Mouse (Mus musculus) lung, postnatal 0 days (tissue): ENCODE results near the gene Nav1. TPM values are rescaled to one million over a fixed set of nuclear protein-coding genes. Genes with fewer than 3 reads are reported as not detected.

Experiments
- ATAC-seq: fragments of 200-750 bp; cut with Nextera tagmentation; 2 replicates; pipeline ENCODE4 v1.8.0; 2017; ENCODE audit warnings: moderate library complexity
- DNase-seq: peaks from one replicate; pipeline ENCODE4 v3.0.0-alpha.2; 2016; ENCODE audit warnings: low spot score
- H3K27ac ChIP-seq: fragments of 300-500 bp; sonication (generic); 2 replicates; pipeline ENCODE4 v1.5.1; 2014; ENCODE audit warnings: antibody characterized with exemption, mild to moderate bottlenecking, low read length, mixed read lengths
- H3K27me3 ChIP-seq: fragments of 300-500 bp; sonication (generic); replicated peaks from 2 replicates; pipeline ENCODE4 v1.6.1; 2014; ENCODE audit warnings: low read length, mixed read lengths; ENCODE audit not compliant: insufficient read depth
- H3K36me3 ChIP-seq: fragments of 300-500 bp; sonication (generic); 2 replicates; pipeline ENCODE4 v1.6.1; 2014; ENCODE audit warnings: low read length, mixed read lengths; ENCODE audit not compliant: insufficient read depth
- H3K4me1 ChIP-seq: fragments of 300-500 bp; sonication (generic); 2 replicates; pipeline ENCODE4 v1.6.1; 2014; ENCODE audit warnings: antibody characterized with exemption, low read depth, low read length, mixed read lengths; ENCODE audit not compliant: insufficient read depth
- H3K4me2 ChIP-seq: fragments of 300-500 bp; sonication (generic); replicated peaks from 2 replicates; pipeline ENCODE4 v1.6.1; 2014; ENCODE audit warnings: low read depth, mild to moderate bottlenecking, low read length, moderate library complexity, mixed read lengths
- H3K4me3 ChIP-seq: fragments of 300-500 bp; sonication (generic); 2 replicates; pipeline ENCODE4 v1.5.1; 2014; ENCODE audit warnings: low read depth, low read length
- H3K9ac ChIP-seq: fragments of 300-500 bp; sonication (generic); replicated peaks from 2 replicates; pipeline ENCODE4 v1.6.1; 2014; ENCODE audit warnings: low read depth, mild to moderate bottlenecking
- H3K9me3 ChIP-seq: fragments of 300-500 bp; sonication (generic); 2 replicates; pipeline ENCODE4 v1.6.1; 2016; ENCODE audit warnings: low read length, mixed read lengths
- CTCF ChIP-seq: IDR thresholded peaks from 2 replicates; pipeline ENCODE4 v1.5.1; 2016; ENCODE audit warnings: antibody characterized with exemption, mild to moderate bottlenecking
- EP300 ChIP-seq: IDR thresholded peaks from 2 replicates; pipeline ENCODE4 v1.6.1; 2016; ENCODE audit warnings: antibody characterized with exemption, mild to moderate bottlenecking, control low read depth
- WGBS: fragments of 180-500 bp; shearing (Covaris S2); extraction: QIAGEN DNeasy Blood & Tissue Kit; methylation state at CpG from one replicate; pipeline ENCODE4 v1.1.7; 2014; 5-methylcytosine and 5-hydroxymethylcytosine counted together
- polyA plus RNA-seq: library from polyadenylated mRNA; unstranded; fragments of >200 nt; fragmentation: Nextera tagmentation; extraction: Ambion mirVana; gene quantifications from 2 replicates; pipeline ENCODE4 v1.2.1, GENCODE M21; 2015

Nav1 gene
- polyA plus RNA-seq, 1 experiment from 2014 or later = 5.7 TPM

DNA sequence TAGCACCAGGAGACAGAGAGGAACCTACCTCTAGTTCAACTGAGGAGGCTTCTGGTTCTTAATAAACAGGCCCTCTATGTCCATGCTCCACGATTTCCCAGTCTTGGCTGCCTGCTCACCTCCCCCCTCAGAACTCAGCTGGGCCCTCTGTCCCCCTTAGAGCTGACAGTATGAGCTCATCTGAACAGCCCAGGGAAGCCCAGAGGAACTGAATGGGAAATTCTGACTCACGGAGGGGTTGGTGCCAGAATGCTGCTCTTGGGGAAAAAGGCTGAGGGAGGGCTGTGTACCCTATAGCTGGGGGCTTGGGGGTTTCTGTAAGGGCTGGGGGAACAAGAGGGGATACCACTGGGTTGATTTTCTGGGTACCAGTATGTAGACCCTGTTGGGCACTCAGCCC, 70.8 kb downstream of the Nav1 start:
- DNase-seq (peak; percentile 73), ATAC-seq (peak; percentile 46)
- H3K4me1 ChIP-seq = no peaks in the 10 kb centered on the region
- no peak overlapping the region for H3K4me2 ChIP-seq
- no peaks in the 10 kb centered on the region for H3K9me3 ChIP-seq
- no peaks in the 10 kb centered on the region for H3K36me3 ChIP-seq
- 41% methylated on average over 2 of the region's 2 CpGs for WGBS
- no peak overlapping the region for H3K4me3 ChIP-seq
- H3K9ac ChIP-seq = no peak overlapping the region
- no peaks in the 10 kb centered on the region for H3K27me3 ChIP-seq
- no peak for TF ChIP-seq CTCF
- no peak for TF ChIP-seq EP300
- peak overlapping the region; percentile 40; the same call in 1 of the 2 replicates for H3K27ac ChIP-seq

DNA sequence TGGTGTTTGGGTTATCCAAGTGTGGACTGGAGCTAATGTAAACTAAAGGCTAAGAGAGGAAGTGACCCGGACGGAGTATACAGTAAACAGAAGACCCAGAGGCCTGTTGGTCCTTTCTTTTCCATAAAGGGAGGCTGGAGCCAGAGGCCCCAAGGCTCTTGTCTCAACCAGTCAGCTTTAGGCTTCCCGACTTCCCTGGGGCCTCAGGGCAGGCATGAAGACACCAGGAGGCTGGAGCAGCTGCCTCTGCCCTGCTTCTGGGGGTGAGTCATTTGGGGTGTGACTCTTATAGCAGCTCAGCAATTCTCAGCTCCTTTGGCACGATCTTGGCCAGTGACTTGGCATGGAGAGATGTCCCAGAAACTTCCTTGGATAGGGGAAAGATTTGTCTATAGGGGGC, 71.8 kb downstream of the Nav1 start:
- H3K4me3 ChIP-seq = no peak overlapping the region
- peak overlapping the region; percentile 71 for H3K27ac ChIP-seq
- TF ChIP-seq CTCF (peak; percentile 21; the same call in 1 of the 2 replicates), EP300 (peak; percentile 74)
- WGBS = 8% methylated on average over 4 of the region's 4 CpGs
- ATAC-seq = peak; percentile 87
- H3K9ac ChIP-seq = no peak overlapping the region
- H3K4me1 ChIP-seq = no peaks in the 10 kb centered on the region
- H3K36me3 ChIP-seq = no peaks in the 10 kb centered on the region
- H3K9me3 ChIP-seq = no peaks in the 10 kb centered on the region
- peak; percentile 91 for DNase-seq
- H3K4me2 ChIP-seq = no peak overlapping the region
- no peaks in the 10 kb centered on the region for H3K27me3 ChIP-seq

DNA sequence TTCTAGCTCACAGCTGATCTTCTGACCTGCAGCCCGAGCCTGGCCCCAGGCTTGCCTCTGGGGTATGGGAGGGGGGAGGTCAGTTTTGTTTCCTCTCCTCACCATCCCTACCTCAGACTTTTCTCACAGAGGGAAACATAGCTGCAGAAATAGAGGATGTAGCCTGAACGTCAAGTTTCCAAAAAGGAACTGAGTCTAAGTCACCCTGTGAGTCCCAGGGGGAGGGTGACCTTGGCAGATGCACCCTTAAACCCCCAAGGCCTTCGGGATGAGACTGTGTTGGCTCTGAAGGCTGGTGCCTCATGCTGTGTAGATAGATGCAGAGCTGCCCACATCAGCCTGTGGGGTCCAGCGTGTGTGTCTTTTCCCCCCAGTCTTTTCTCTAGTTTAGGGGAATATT, 72.3 kb downstream of the Nav1 start:
- no peaks in the 10 kb centered on the region for H3K4me1 ChIP-seq
- no peak overlapping the region for H3K4me2 ChIP-seq
- H3K9me3 ChIP-seq = no peaks in the 10 kb centered on the region
- no peak overlapping the region for H3K4me3 ChIP-seq
- DNase-seq = no peak
- no peak overlapping the region for H3K9ac ChIP-seq
- no peaks in the 10 kb centered on the region for H3K36me3 ChIP-seq
- no peak for ATAC-seq
- peak overlapping the region; percentile 71 for H3K27ac ChIP-seq
- 32% methylated on average over 4 of the region's 4 CpGs for WGBS
- no peaks in the 10 kb centered on the region for H3K27me3 ChIP-seq
- TF ChIP-seq EP300 (no peak), CTCF (no peak)

DNA sequence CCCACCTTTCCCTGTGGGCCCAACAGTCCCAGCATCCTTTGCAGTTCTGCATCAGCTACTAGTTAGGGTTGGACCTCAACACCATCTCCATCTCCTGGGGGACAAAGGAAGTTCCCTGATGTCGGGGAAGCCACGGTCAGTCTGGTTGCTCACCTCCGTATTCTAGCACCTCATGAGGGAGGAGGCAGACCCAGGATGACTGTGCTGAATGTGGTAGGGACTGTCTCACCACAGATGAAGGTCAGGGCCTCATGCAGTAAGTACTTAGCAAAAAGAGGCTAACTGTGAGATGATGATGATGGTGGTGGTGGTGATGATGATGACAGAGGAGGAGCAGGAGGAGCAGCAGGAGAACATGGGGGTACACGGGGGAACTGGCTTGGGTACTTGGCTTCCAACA, 73.0 kb downstream of the Nav1 start:
- Histone ChIP-seq H3K4me1 (no peaks in the 10 kb centered on the region), H3K4me2 (no peak overlapping the region), H3K27me3 (no peaks in the 10 kb centered on the region), H3K27ac (peak overlapping the region; percentile 71; the same call in 1 of the 2 replicates), H3K4me3 (no peak overlapping the region), H3K36me3 (no peaks in the 10 kb centered on the region), H3K9me3 (no peaks in the 10 kb centered on the region), H3K9ac (no peak overlapping the region)
- ATAC-seq = no peak
- WGBS = 82% methylated on average over 4 of the region's 4 CpGs
- no peak for DNase-seq
- TF ChIP-seq EP300 (no peak), CTCF (no peak)

DNA sequence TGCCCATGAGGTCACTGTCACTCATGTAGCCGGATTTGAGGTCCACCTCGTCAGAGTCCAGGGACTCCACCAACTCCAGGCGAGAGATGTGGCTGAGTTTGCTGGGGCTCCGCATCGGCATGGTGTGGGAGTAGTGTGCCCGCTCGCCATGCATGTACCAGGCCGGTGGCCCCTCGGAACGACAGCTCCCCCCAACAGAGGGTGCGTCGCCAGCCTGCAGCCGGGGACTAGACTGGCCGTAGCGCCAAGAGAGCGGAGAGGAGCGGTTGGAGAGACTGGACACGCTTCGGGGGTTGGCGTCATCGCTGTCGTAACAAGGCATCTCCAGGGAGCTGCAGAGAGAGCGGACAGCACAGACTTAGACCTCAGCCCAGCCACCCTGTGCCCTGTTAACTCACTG, 74.7 kb downstream of the Nav1 start:
- TF ChIP-seq CTCF (no peak), EP300 (no peak)
- 92% methylated on average over 23 of the region's 23 CpGs for WGBS
- Histone ChIP-seq H3K4me2 (no peak overlapping the region), H3K27ac (no peak overlapping the region), H3K4me3 (no peak overlapping the region), H3K27me3 (no peaks in the 10 kb centered on the region), H3K4me1 (no peaks in the 10 kb centered on the region), H3K9me3 (no peaks in the 10 kb centered on the region), H3K9ac (no peak overlapping the region), H3K36me3 (no peaks in the 10 kb centered on the region)
- DNase-seq (no peak), ATAC-seq (no peak)

DNA sequence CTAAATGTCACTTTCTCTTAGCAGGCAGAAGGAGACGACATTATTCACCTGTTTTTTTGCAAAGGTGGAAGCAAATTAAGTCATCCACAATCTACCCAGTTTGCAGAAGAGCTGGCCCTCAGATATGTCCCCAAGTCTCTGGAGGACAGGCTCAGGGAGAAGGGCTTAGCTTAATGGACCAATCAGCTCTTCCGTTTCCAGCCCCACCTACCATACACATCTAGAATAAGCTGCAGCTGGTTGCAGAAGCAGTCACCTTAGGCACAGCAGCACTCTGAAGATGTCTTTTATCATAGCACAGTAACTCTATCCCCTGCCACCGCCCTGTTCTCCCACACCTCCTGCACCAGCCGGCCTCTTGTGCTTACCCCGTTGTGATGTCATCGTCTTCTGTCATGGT, 75.1 kb downstream of the Nav1 start:
- H3K4me3 ChIP-seq = no peak overlapping the region
- no peaks in the 10 kb centered on the region for H3K36me3 ChIP-seq
- no peaks in the 10 kb centered on the region for H3K27me3 ChIP-seq
- no peaks in the 10 kb centered on the region for H3K9me3 ChIP-seq
- no peak overlapping the region for H3K9ac ChIP-seq
- ATAC-seq = no peak
- 0 out of 2 replicates have a peak overlapping the region, but pooled peaks have one; percentile 4 for H3K27ac ChIP-seq
- no peak overlapping the region for H3K4me2 ChIP-seq
- H3K4me1 ChIP-seq = no peaks in the 10 kb centered on the region
- DNase-seq = no peak
- 84% methylated on average over 6 of the region's 6 CpGs for WGBS
- TF ChIP-seq EP300 = no peak
- no peak for TF ChIP-seq CTCF

DNA sequence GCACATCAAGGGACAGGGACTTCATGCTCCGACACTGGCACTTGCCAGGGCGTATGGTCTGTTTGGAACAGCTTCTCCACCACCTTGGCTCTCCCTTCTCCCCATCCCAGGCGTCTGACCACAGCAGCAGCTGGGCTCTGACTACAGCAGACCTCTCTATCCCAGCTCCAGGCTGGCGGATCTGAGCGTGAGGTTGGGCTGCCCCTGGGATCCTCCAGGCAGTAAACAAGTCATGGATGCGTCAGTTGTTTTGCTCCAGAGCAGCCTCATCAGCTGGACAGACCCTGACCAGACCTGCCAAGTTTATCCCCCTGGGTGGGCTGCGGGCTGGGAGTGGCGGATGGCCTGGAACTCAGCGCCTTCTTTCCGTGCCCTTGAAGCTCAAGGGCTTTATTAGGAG, 76.0 kb downstream of the Nav1 start:
- Histone ChIP-seq H3K4me2 (no peak overlapping the region), H3K9ac (no peak overlapping the region), H3K4me1 (no peaks in the 10 kb centered on the region), H3K36me3 (no peaks in the 10 kb centered on the region), H3K27ac (peak overlapping the region; percentile 4; the same call in 1 of the 2 replicates), H3K4me3 (no peak overlapping the region), H3K9me3 (no peaks in the 10 kb centered on the region), H3K27me3 (no peaks in the 10 kb centered on the region)
- TF ChIP-seq EP300 (no peak), CTCF (no peak)
- peak; percentile 54 for ATAC-seq
- DNase-seq = peak; percentile 53
- WGBS = 54% methylated on average over 10 of the region's 10 CpGs
